Mouse (Mus musculus) right cerebral cortex, postnatal 10 days (tissue): Measurements from ENCODE around the gene Ntrk2.
A peak's percentile ranks its signal among the peaks of the same experiment; 100 is the strongest.
"Not testable (repeated sequence)": the region's sequence is repeated elsewhere in the genome, so short reads cannot be mapped to it uniquely, and the experiment has no call there.

Source experiments
- DNase-seq, 2 experiments: peaks; one replicate each; pipeline ENCODE4 v3.0.0; 2021; ENCODE audit warnings: low spot score in 2 of 2

The Ntrk2 gene

GRCm38 (mm10) chr13:59040156-59040915 is 234.0 kb downstream of the Ntrk2 start:
- DNase-seq = no peak

GRCm38 (mm10) chr13:59041013-59041764 is 234.8 kb downstream of the Ntrk2 start:
- peak; percentile 86 to 92 for DNase-seq

GRCm38 (mm10) chr13:59052188-59052587 is 245.8 kb downstream of the Ntrk2 start:
- DNase-seq = no peak

- DNase-seq = not testable (repeated sequence)
Measured at GRCm38 (mm10) chr13:59054331-59054730, 248.0 kb downstream of the Ntrk2 start.

GRCm38 (mm10) chr13:59056859-59057258 is 250.5 kb downstream of the Ntrk2 start:
- no peak for DNase-seq

GRCm38 (mm10) chr13:59057886-59058285 is 251.5 kb downstream of the Ntrk2 start:
- DNase-seq = no peak

GRCm38 (mm10) chr13:59059118-59059517 is 252.7 kb downstream of the Ntrk2 start:
- DNase-seq = no peak

- peak; percentile 56 to 70 for DNase-seq
Measured at GRCm38 (mm10) chr13:59065677-59066076, 259.3 kb downstream of the Ntrk2 start.

GRCm38 (mm10) chr13:59073635-59074256 is 267.4 kb downstream of the Ntrk2 start:
- DNase-seq = peak; percentile 92

- DNase-seq = no peak
Measured at GRCm38 (mm10) chr13:59076489-59076888, 270.1 kb downstream of the Ntrk2 start.

- DNase-seq = peak; percentile 76 to 79
Measured at GRCm38 (mm10) chr13:59079761-59080461, 273.5 kb downstream of the Ntrk2 start.

- no peak for DNase-seq
Measured at GRCm38 (mm10) chr13:59080468-59080867, 274.1 kb downstream of the Ntrk2 start.

- no peak for DNase-seq
Measured at GRCm38 (mm10) chr13:59089016-59089415, 282.6 kb downstream of the Ntrk2 start.

- DNase-seq = peak; percentile 67 to 70
Measured at GRCm38 (mm10) chr13:59091138-59091971, 285.0 kb downstream of the Ntrk2 start.

- DNase-seq = no peak
Measured at GRCm38 (mm10) chr13:59092045-59092857, 285.9 kb downstream of the Ntrk2 start.

- DNase-seq = peak; percentile 94 to 96
Measured at GRCm38 (mm10) chr13:59092858-59093154, 286.4 kb downstream of the Ntrk2 start.

GRCm38 (mm10) chr13:59094722-59095121 is 288.4 kb downstream of the Ntrk2 start:
- peak in 1 of 2 experiments; percentile 71 for DNase-seq

- no peak for DNase-seq
Measured at GRCm38 (mm10) chr13:59095811-59096391, 289.5 kb downstream of the Ntrk2 start.

GRCm38 (mm10) chr13:59100086-59100485 is 293.7 kb downstream of the Ntrk2 start:
- no peak for DNase-seq

- not testable (repeated sequence) for DNase-seq
Measured at GRCm38 (mm10) chr13:59107791-59108190, 301.4 kb downstream of the Ntrk2 start.
